Mouse (Mus musculus): Measurements from ENCODE around the gene Cox11.

DNA sequence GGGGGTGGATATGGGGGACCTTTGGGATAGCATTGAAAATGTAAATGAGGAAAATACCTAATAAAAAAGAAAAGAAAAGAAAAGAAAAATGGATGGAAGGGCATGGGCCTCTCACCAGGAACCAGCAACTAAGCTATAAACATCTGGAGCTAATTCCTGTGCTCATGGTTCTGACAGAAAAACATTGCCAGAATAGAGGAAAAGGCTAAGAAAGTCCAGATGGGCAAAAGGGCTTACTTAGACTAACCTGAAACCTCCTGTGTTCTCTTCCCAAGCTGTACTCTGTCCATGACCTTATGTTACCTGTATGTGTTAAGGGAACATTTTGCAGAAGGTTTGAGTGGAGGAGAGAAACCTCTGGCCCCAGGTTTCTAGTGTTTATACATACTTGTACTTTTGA, 25.9 kb upstream of the Cox11 start:
- TF ChIP-seq TAL1 (IDR thresholded peaks at IDR 0.05; ENCODE audit: low read length), result no peak
- TF ChIP-seq GATA1 (IDR thresholded peaks at IDR 0.05; ENCODE audit: low read length), result no peak

Measured in erythroblast, embryonic 14.5 days (primary cell).